Mouse (Mus musculus): ENCODE results near the gene Rarres1.

Rarres1 gene

GRCm38 (mm10) chr3:67515274-67515801 lies at the start of gene Rarres1:
TSS of gene Rarres1 (minus strand) at chr3:67515523.
- WGBS, result 2% methylated on average over 38 of the region's 38 CpGs

GRCm38 (mm10) chr3:67564731-67565357 lies 49.5 kb upstream of the Rarres1 start:
- WGBS, result 40% methylated on average over 5 of the region's 5 CpGs

GRCm38 (mm10) chr3:67557718-67558354 lies 42.5 kb upstream of the Rarres1 start:
- 79% methylated on average over 14 of the region's 14 CpGs for WGBS

- 32% methylated on average over 14 of the region's 14 CpGs for WGBS
Observed at GRCm38 (mm10) chr3:67557200-67557651, 41.9 kb upstream of the Rarres1 start.

- WGBS, result 83% methylated on average over 5 of the region's 5 CpGs
Observed at GRCm38 (mm10) chr3:67555211-67555610, 39.9 kb upstream of the Rarres1 start.

- WGBS, result 83% methylated on average over 5 of the region's 5 CpGs
Observed at GRCm38 (mm10) chr3:67553927-67554448, 38.7 kb upstream of the Rarres1 start.

- 54% methylated on average over 4 of the region's 4 CpGs for WGBS
Observed at GRCm38 (mm10) chr3:67553281-67553680, 38.0 kb upstream of the Rarres1 start.

GRCm38 (mm10) chr3:67551193-67551592 lies 35.9 kb upstream of the Rarres1 start:
- WGBS, result 80% methylated on average over 3 of the region's 3 CpGs

GRCm38 (mm10) chr3:67543630-67544029 lies 28.3 kb upstream of the Rarres1 start:
- 90% methylated on average over 8 of the region's 8 CpGs for WGBS

- 87% methylated on average over 6 of the region's 6 CpGs for WGBS
Observed at GRCm38 (mm10) chr3:67524768-67525167, 9.4 kb upstream of the Rarres1 start.

- WGBS, result 86% methylated on average over 8 of the region's 8 CpGs
Observed at GRCm38 (mm10) chr3:67522709-67523108, 7.4 kb upstream of the Rarres1 start.

- 97% methylated on average over 5 of the region's 5 CpGs for WGBS
Observed at GRCm38 (mm10) chr3:67520568-67521143, 5.3 kb upstream of the Rarres1 start.

GRCm38 (mm10) chr3:67514801-67515273 lies 486 bp downstream of the Rarres1 start:
- 2% methylated on average over 40 of the region's 40 CpGs for WGBS

- 1% methylated on average over 5 of the region's 5 CpGs for WGBS
Observed at GRCm38 (mm10) chr3:67512807-67513206, 2.5 kb downstream of the Rarres1 start.

GRCm38 (mm10) chr3:67508216-67508892 lies 7.0 kb downstream of the Rarres1 start:
- 71% methylated on average over 10 of the region's 10 CpGs for WGBS

- WGBS, result 77% methylated on average over 2 of the region's 2 CpGs
Observed at GRCm38 (mm10) chr3:67505286-67505685, 10.0 kb downstream of the Rarres1 start.

- 53% methylated on average over 3 of the region's 3 CpGs for WGBS
Observed at GRCm38 (mm10) chr3:67503878-67504277, 11.4 kb downstream of the Rarres1 start.

- WGBS, result 94% methylated on average over 4 of the region's 4 CpGs
Observed at GRCm38 (mm10) chr3:67499406-67499791, 15.9 kb downstream of the Rarres1 start.

- WGBS, result 90% methylated on average over 8 of the region's 8 CpGs
Observed at GRCm38 (mm10) chr3:67498773-67499405, 16.4 kb downstream of the Rarres1 start.

GRCm38 (mm10) chr3:67497998-67498397 lies 17.3 kb downstream of the Rarres1 start:
- 83% methylated on average over 2 of the region's 2 CpGs for WGBS

GRCm38 (mm10) chr3:67496310-67496709 lies 19.0 kb downstream of the Rarres1 start:
- WGBS, result 93% methylated on average over 10 of the region's 10 CpGs
